Mouse (Mus musculus): Measurements from ENCODE around the gene Arhgap23. TPM values are rescaled to one million over a fixed set of nuclear protein-coding genes. Genes with fewer than 3 reads are reported as not detected.
A peak's percentile ranks its signal among the peaks of the same experiment; 100 is the strongest.

Arhgap23 gene
- polyA plus RNA-seq, 1 experiment from 2014 or later, result 7.9 TPM

DNA sequence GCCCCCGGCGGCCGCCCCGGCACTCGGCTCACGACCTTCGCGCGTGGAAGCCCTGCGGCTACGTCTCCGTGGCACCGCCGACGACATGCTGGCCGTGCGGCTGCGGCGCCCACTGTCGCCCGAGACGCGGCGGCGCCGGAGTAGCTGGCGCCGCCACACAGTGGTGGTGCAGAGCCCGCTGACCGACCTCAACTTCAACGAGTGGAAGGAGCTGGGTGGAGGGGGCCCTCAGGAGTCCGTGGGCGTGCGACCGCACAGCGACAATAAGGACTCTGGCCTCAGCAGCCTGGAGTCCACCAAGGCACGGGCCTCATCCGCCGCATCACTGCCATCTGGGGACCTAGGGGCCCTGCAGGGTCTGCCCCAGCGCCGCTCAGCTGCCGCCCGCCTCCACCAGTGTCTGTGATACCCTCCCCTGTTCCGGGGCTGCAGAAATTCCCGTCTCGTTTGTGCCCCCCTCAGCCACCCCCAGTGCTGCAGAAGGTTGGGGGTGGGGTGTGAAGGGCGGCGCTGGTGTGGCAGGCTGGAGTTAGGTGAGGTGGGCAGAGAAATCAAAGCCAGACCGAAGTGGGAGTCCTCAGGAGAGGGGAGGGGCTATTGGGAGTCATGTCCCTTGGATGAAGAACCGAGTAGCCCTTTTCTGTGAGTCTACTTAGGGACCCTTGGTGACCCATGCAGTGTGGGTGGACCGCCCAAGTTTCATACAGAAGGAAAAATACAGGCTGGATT, 85.6 kb downstream of the Arhgap23 start:
- Histone ChIP-seq H3K27me3 (ENCODE audit: insufficient read depth, low read length) (peaks cover 34% of the 10 kb centered on the region), H3K4me2 (peak overlapping the region; percentile 59), H3K4me1 (ENCODE audit: insufficient read depth) (no peaks in the 10 kb centered on the region; the same call in 1 of the 2 replicates), H3K9me3 (ENCODE audit: low read depth, low read length) (no peaks in the 10 kb centered on the region), H3K27ac (ENCODE audit: low read depth) (no peak overlapping the region), H3K36me3 (ENCODE audit: insufficient read depth) (peaks cover 47% of the 10 kb centered on the region), H3K4me3 (ENCODE audit: low read depth, low read length) (peak overlapping the region; percentile 30), H3K9ac (peak overlapping the region; percentile 32)
- no peak for TF ChIP-seq CTCF (IDR thresholded peaks at IDR 0.05; ENCODE audit: low read depth)
- peak; percentile 22 for DNase-seq
- WGBS, result 30% methylated on average over 47 of the region's 51 CpGs
- peak; percentile 35; the same call in 1 of the 2 replicates for ATAC-seq (ENCODE audit: insufficient read depth)

DNA sequence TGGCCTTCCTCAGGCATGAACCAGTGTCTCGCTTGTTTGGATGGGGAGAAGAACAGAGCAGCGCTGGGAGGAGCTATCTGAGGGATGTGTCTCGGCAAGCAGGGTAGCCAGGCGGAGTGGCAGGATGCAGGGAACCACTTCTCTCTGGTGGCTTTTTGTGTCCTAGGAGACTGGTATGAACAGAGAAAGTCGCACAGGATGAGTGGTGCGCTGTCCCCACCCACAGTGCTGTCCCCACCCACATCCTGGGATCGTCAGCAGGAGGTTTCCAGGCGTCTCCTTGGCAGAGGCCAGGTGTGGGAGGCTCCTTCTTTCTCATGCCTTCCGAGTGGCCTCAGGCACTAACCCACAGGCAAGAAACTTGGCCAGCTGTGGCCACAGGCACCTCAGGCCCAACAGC, 87.0 kb downstream of the Arhgap23 start:
- Histone ChIP-seq H3K9me3 (ENCODE audit: low read depth, low read length) (no peaks in the 10 kb centered on the region), H3K27me3 (ENCODE audit: insufficient read depth, low read length) (peaks cover 34% of the 10 kb centered on the region), H3K9ac (no peak overlapping the region), H3K27ac (ENCODE audit: low read depth) (no peak overlapping the region), H3K4me2 (no peak overlapping the region), H3K4me1 (ENCODE audit: insufficient read depth) (no peaks in the 10 kb centered on the region; the same call in 1 of the 2 replicates), H3K4me3 (ENCODE audit: low read depth, low read length) (no peak overlapping the region), H3K36me3 (ENCODE audit: insufficient read depth) (peaks cover 35% of the 10 kb centered on the region)
- ATAC-seq (ENCODE audit: insufficient read depth) (0 out of 2 replicates have a peak, but pooled peaks have one; percentile 10), DNase-seq (no peak)
- no peak for TF ChIP-seq CTCF (IDR thresholded peaks at IDR 0.05; ENCODE audit: low read depth)
- WGBS, result 42% methylated on average over 9 of the region's 9 CpGs

DNA sequence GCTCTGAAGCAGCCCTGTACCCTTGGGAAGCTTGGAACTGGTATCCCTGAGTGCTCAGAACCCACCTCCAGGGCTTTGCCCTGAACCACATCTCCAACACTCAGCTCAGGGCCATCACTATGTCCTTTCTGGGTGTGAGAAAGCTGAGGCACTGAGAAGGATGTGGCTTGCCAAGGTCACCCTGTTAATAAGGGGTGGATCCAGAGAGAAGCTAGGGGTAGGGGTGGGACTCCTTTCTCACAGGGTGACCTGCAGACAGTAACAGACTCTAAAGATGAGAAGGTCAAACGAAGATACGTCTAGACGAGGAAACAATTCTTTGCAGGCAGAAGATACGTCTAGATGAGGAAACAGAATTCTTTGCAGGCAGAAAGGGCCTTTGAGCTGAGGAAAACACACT, 87.5 kb downstream of the Arhgap23 start:
- Histone ChIP-seq H3K36me3 (ENCODE audit: insufficient read depth) (peaks cover 30% of the 10 kb centered on the region), H3K27ac (ENCODE audit: low read depth) (no peak overlapping the region), H3K4me1 (ENCODE audit: insufficient read depth) (no peaks in the 10 kb centered on the region; the same call in 1 of the 2 replicates), H3K4me3 (ENCODE audit: low read depth, low read length) (no peak overlapping the region), H3K27me3 (ENCODE audit: insufficient read depth, low read length) (peaks cover 31% of the 10 kb centered on the region), H3K4me2 (no peak overlapping the region), H3K9me3 (ENCODE audit: low read depth, low read length) (no peaks in the 10 kb centered on the region), H3K9ac (no peak overlapping the region)
- ATAC-seq (ENCODE audit: insufficient read depth) (no peak), DNase-seq (no peak)
- 73% methylated on average over 4 of the region's 4 CpGs for WGBS
- TF ChIP-seq CTCF (IDR thresholded peaks at IDR 0.05; ENCODE audit: low read depth), result no peak

DNA sequence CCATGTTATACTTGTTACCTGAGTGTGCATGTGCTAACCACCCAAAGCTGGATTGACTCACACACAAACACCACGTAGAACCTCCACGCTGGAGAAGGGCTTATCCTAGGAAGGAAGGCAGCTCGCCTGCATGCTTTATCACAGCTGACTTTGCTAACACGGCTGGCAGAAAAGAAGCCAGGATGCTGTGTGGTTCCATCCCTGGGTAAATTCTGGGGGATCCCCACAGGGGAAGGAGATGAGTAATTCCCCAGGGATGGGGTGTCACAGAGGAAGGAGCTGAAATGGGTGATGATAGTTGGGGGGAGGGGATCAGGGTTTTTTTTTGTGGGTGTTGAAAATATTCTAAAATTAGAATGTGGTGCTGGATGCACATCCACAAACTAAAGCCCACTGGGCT, 90.5 kb downstream of the Arhgap23 start:
- H3K27me3 ChIP-seq (ENCODE audit: insufficient read depth, low read length), result peaks cover 6% of the 10 kb centered on the region; the same call in 1 of the 2 replicates
- peaks cover 16% of the 10 kb centered on the region for H3K36me3 ChIP-seq (ENCODE audit: insufficient read depth)
- WGBS, result 70% methylated on average over 4 of the region's 4 CpGs
- H3K4me1 ChIP-seq (ENCODE audit: insufficient read depth), result no peaks in the 10 kb centered on the region; the same call in 1 of the 2 replicates
- H3K9me3 ChIP-seq (ENCODE audit: low read depth, low read length), result no peaks in the 10 kb centered on the region
- DNase-seq, result no peak
- no peak overlapping the region for H3K27ac ChIP-seq (ENCODE audit: low read depth)
- H3K9ac ChIP-seq, result no peak overlapping the region
- no peak for ATAC-seq (ENCODE audit: insufficient read depth)
- no peak overlapping the region for H3K4me2 ChIP-seq
- H3K4me3 ChIP-seq (ENCODE audit: low read depth, low read length), result no peak overlapping the region
- TF ChIP-seq CTCF (IDR thresholded peaks at IDR 0.05; ENCODE audit: low read depth), result no peak

DNA sequence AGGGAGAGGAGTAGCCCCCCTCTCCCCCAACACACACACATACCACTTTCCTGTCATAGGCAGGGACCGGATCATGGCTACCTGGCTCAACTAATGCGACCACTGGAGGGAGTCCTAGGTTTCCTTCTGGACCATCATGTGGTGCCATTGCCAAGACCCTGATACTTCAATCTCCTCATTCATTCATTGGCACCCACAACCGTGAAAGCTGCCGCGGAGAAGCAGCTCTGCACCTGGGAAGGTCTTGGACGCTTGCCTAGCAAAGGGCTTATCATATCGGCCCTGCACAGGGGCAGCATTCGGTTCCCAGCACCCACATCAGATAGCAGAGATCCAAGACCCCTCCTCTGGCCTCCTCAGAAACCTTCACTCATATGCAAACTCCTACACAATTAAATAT, 91.0 kb downstream of the Arhgap23 start:
- H3K9me3 ChIP-seq (ENCODE audit: low read depth, low read length), result no peaks in the 10 kb centered on the region
- DNase-seq (no peak), ATAC-seq (ENCODE audit: insufficient read depth) (no peak)
- H3K27ac ChIP-seq (ENCODE audit: low read depth), result no peak overlapping the region
- H3K27me3 ChIP-seq (ENCODE audit: insufficient read depth, low read length), result peaks cover under 1% of the 10 kb centered on the region; the same call in 1 of the 2 replicates
- H3K36me3 ChIP-seq (ENCODE audit: insufficient read depth), result peaks cover 10% of the 10 kb centered on the region
- no peak overlapping the region for H3K4me2 ChIP-seq
- WGBS, result 47% methylated on average over 8 of the region's 8 CpGs
- no peak overlapping the region for H3K9ac ChIP-seq
- peak; percentile 25; the same call in 1 of the 2 replicates for TF ChIP-seq CTCF (IDR thresholded peaks at IDR 0.05; ENCODE audit: low read depth)
- no peaks in the 10 kb centered on the region for H3K4me1 ChIP-seq (ENCODE audit: insufficient read depth)
- no peak overlapping the region for H3K4me3 ChIP-seq (ENCODE audit: low read depth, low read length)

DNA sequence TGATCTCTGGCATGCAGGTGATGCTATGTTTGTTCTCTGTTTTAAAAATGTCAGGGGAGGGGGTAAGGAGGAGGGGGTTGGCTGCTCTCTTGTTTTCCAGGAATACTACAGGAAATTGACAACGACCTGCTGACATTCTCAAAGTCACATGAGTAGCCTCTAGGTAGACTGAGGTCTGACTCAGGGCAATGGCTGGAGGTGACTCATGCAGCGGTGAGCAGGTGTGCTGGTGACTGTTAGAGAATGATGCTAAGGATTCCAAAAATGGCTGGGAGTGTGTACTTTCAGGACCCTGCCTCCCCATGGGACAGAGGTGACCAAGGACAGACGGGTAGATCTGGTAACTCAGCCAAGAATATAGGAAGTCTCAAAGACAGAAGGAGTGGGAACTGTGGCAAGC, 92.9 kb downstream of the Arhgap23 start:
- Histone ChIP-seq H3K36me3 (ENCODE audit: insufficient read depth) (no peaks in the 10 kb centered on the region), H3K4me1 (ENCODE audit: insufficient read depth) (no peaks in the 10 kb centered on the region; the same call in 1 of the 2 replicates), H3K9me3 (ENCODE audit: low read depth, low read length) (no peaks in the 10 kb centered on the region), H3K27me3 (ENCODE audit: insufficient read depth, low read length) (no peaks in the 10 kb centered on the region), H3K4me3 (ENCODE audit: low read depth, low read length) (no peak overlapping the region), H3K9ac (no peak overlapping the region), H3K27ac (ENCODE audit: low read depth) (no peak overlapping the region), H3K4me2 (no peak overlapping the region)
- 60% methylated on average over 3 of the region's 3 CpGs for WGBS
- no peak for DNase-seq
- ATAC-seq (ENCODE audit: insufficient read depth), result no peak
- no peak for TF ChIP-seq CTCF (IDR thresholded peaks at IDR 0.05; ENCODE audit: low read depth)

DNA sequence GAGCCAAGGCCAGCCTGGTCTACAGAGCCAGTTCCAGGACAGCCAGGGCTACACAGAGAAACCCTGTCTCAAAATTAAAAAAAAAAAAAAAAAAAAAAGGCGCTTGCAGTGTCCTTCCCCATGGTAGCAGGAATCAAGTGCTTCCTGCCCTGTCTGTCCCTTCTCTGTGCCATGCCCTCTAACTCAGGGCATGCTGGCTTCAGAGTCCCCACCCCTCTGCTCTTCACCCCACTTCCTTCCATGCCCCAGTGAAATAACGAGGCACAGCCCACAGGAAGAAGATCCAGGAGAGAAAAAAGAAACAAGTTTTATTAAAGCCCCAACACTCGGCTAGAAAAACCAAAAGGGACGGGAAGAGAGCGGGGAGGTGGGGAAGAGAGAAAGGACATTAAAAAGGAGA, 93.7 kb downstream of the Arhgap23 start:
- Histone ChIP-seq H3K36me3 (ENCODE audit: insufficient read depth) (no peaks in the 10 kb centered on the region), H3K4me1 (ENCODE audit: insufficient read depth) (no peaks in the 10 kb centered on the region; the same call in 1 of the 2 replicates), H3K4me2 (no peak overlapping the region), H3K27me3 (ENCODE audit: insufficient read depth, low read length) (no peaks in the 10 kb centered on the region), H3K4me3 (ENCODE audit: low read depth, low read length) (no peak overlapping the region), H3K27ac (ENCODE audit: low read depth) (no peak overlapping the region), H3K9me3 (ENCODE audit: low read depth, low read length) (no peaks in the 10 kb centered on the region), H3K9ac (no peak overlapping the region)
- no peak for ATAC-seq (ENCODE audit: insufficient read depth)
- WGBS, result 39% methylated on average over 5 of the region's 5 CpGs
- no peak for DNase-seq
- TF ChIP-seq CTCF (IDR thresholded peaks at IDR 0.05; ENCODE audit: low read depth), result no peak

All from lung, embryonic 14.5 days (tissue).